Mouse (Mus musculus) kidney, postnatal 0 days (tissue): Measurements from ENCODE around the gene Klrg1. TPM values are rescaled to one million over a fixed set of nuclear protein-coding genes. Genes with fewer than 3 reads are reported as not detected.
A peak's percentile ranks its signal among the peaks of the same experiment; 100 is the strongest.

Experiments used
- ATAC-seq: fragments of 200-750 bp; cut with Nextera tagmentation; replicated peaks from 2 replicates; pipeline ENCODE4 v1.8.0; 2017; ENCODE audit warnings: low read depth, moderate number of reproducible peaks, moderate TSS enrichment, moderate library complexity; ENCODE audit not compliant: low FRiP score
- DNase-seq: peaks from one replicate; pipeline ENCODE4 v3.0.0-alpha.2; 2016; ENCODE audit warnings: low spot score
- H3K27ac ChIP-seq: fragments of 300-500 bp; sonication (generic); 2 replicates; pipeline ENCODE4 v1.5.1; 2014; ENCODE audit warnings: mild to moderate bottlenecking
- H3K27me3 ChIP-seq: fragments of 300-500 bp; sonication (generic); 2 replicates; pipeline ENCODE4 v1.6.1; 2014; ENCODE audit warnings: low read length, mixed read lengths; ENCODE audit not compliant: insufficient read depth
- H3K36me3 ChIP-seq: fragments of 300-500 bp; sonication (generic); 2 replicates; pipeline ENCODE4 v1.6.1; 2014; ENCODE audit warnings: low read length, mixed read lengths; ENCODE audit not compliant: insufficient read depth
- H3K4me1 ChIP-seq: fragments of 300-500 bp; sonication (generic); replicated peaks from 2 replicates; pipeline ENCODE4 v1.6.1; 2014; ENCODE audit warnings: antibody characterized with exemption, low read length, mixed read lengths; ENCODE audit not compliant: insufficient read depth
- H3K4me2 ChIP-seq: fragments of 300-500 bp; sonication (generic); 2 replicates; pipeline ENCODE4 v1.6.1; 2014; ENCODE audit warnings: mild to moderate bottlenecking, low read length, moderate library complexity, mixed read lengths
- H3K4me3 ChIP-seq: fragments of 300-500 bp; sonication (generic); replicated peaks from 2 replicates; pipeline ENCODE4 v1.5.1; 2014; ENCODE audit warnings: low read depth, low read length
- H3K9ac ChIP-seq: fragments of 300-500 bp; sonication (generic); 2 replicates; pipeline ENCODE4 v1.6.1; 2014; ENCODE audit warnings: low read depth, low read length
- H3K9me3 ChIP-seq: fragments of 300-500 bp; sonication (generic); replicated peaks from 2 replicates; pipeline ENCODE4 v1.6.1; 2016; ENCODE audit warnings: low read length, inconsistent platforms, mixed read lengths
- CTCF ChIP-seq: IDR thresholded peaks from 2 replicates; pipeline ENCODE4 v1.5.1; 2016; ENCODE audit warnings: antibody characterized with exemption, low read depth, mild to moderate bottlenecking, moderate library complexity
- WGBS: fragments of 180-500 bp; shearing (Covaris S2); extraction: QIAGEN DNeasy Blood & Tissue Kit; methylation state at CpG from one replicate; pipeline ENCODE4 v1.1.7; 2014; 5-methylcytosine and 5-hydroxymethylcytosine counted together
- polyA plus RNA-seq: library from polyadenylated mRNA; unstranded; fragments of >200 nt; fragmentation: Nextera tagmentation; extraction: Ambion mirVana; gene quantifications from 2 replicates; pipeline ENCODE4 v1.2.1, GENCODE M21; 2015

Gene Klrg1
- polyA plus RNA-seq, 1 experiment from 2014 or later: 0.08 TPM

DNA sequence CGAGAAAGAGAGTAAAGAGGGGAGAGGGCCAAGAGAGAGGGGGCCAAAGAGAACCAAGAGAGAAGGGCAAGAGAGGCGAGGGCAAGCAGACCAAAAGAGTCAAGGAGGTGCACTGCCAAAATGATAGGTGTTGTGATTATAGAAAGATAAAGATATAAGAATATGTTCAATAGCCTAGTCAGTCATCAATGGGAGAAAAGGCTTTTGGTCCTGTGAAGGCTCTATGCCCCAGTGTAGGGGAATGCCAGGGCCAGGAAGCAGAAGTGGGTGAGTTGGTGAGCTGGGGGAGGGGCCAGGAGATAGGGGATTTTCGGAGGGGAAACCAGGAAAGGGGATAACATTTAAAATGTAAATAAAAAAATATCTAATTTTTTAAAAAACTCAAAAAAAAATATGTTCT lies 11.6 kb upstream of the Klrg1 start:
- H3K36me3 ChIP-seq: no peaks in the 10 kb centered on the region
- no peak overlapping the region for H3K9ac ChIP-seq
- WGBS: 82% methylated on average over 3 of the region's 3 CpGs
- no peak overlapping the region for H3K4me3 ChIP-seq
- no peak overlapping the region for H3K27ac ChIP-seq
- peaks cover 4% of the 10 kb centered on the region; the same call in 1 of the 2 replicates for H3K4me1 ChIP-seq
- H3K4me2 ChIP-seq: no peak overlapping the region
- H3K27me3 ChIP-seq: no peaks in the 10 kb centered on the region
- no peak for TF ChIP-seq CTCF
- H3K9me3 ChIP-seq: no peaks in the 10 kb centered on the region
- no peak for DNase-seq
- ATAC-seq: no peak

DNA sequence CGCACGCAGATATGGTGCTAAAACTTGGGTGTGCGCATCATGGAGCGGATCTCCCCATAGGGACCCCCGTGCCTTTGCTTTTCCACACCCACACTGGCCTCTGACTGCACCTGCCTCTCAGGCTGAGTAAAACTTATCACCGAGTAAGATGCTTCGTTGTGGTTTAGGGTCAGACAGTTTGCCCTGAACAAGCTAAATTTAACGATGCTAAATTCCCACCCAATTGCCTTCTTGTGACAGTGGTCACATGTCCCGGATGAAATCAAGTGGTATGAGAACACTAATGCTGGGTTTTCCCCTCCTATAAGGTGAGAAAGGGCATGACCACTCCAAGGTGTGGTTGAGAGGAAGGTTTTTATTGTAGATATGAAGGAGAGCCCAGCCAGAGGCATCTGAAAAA lies 11.1 kb upstream of the Klrg1 start:
- H3K9ac ChIP-seq: no peak overlapping the region
- H3K4me2 ChIP-seq: no peak overlapping the region
- H3K36me3 ChIP-seq: no peaks in the 10 kb centered on the region
- H3K4me1 ChIP-seq: peaks cover 4% of the 10 kb centered on the region; the same call in 1 of the 2 replicates
- DNase-seq: no peak
- TF ChIP-seq CTCF: no peak
- 70% methylated on average over 9 of the region's 9 CpGs for WGBS
- H3K9me3 ChIP-seq: no peaks in the 10 kb centered on the region
- ATAC-seq: no peak
- H3K27me3 ChIP-seq: no peaks in the 10 kb centered on the region
- no peak overlapping the region for H3K27ac ChIP-seq
- no peak overlapping the region for H3K4me3 ChIP-seq

DNA sequence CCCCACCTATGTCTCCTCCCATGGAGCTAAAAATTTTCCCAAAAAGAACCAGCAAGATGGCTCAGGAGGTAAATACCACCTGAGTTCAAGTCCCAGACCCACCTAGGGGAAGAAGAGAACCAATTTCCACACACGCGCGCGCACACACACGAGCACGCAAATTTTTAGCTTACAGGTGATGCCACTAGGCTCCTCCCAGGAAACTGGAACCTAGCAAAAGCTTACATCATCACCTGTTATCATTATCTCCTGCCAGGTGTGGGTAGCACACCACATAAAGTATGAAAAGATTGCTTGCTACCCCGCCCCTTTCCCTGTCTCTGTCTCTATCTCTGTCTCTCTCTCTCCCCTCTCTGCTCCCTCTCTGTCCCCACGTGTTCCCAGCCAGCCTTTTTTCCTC lies 10.4 kb upstream of the Klrg1 start:
- Histone ChIP-seq H3K4me2 (no peak overlapping the region), H3K36me3 (no peaks in the 10 kb centered on the region), H3K9ac (no peak overlapping the region), H3K4me3 (no peak overlapping the region), H3K9me3 (no peaks in the 10 kb centered on the region), H3K27me3 (no peaks in the 10 kb centered on the region), H3K4me1 (peaks cover 4% of the 10 kb centered on the region; the same call in 1 of the 2 replicates), H3K27ac (no peak overlapping the region)
- ATAC-seq (no peak), DNase-seq (no peak)
- no peak for TF ChIP-seq CTCF
- WGBS: 91% methylated on average over 8 of the region's 8 CpGs

- H3K9me3 ChIP-seq: no peaks in the 10 kb centered on the region
- H3K27me3 ChIP-seq: no peaks in the 10 kb centered on the region
- no peak overlapping the region for H3K4me3 ChIP-seq
- H3K27ac ChIP-seq: no peak overlapping the region
- no peak for TF ChIP-seq CTCF
- H3K9ac ChIP-seq: no peak overlapping the region
- no peak overlapping the region for H3K4me2 ChIP-seq
- H3K4me1 ChIP-seq: peaks cover 4% of the 10 kb centered on the region; the same call in 1 of the 2 replicates
- no peaks in the 10 kb centered on the region for H3K36me3 ChIP-seq
- WGBS: 52% methylated on average over 2 of the region's 2 CpGs
- ATAC-seq (no peak), DNase-seq (no peak)
Observed at GRCm38 (mm10) chr6:122292184-122292583, 9.5 kb upstream of the Klrg1 start.

DNA sequence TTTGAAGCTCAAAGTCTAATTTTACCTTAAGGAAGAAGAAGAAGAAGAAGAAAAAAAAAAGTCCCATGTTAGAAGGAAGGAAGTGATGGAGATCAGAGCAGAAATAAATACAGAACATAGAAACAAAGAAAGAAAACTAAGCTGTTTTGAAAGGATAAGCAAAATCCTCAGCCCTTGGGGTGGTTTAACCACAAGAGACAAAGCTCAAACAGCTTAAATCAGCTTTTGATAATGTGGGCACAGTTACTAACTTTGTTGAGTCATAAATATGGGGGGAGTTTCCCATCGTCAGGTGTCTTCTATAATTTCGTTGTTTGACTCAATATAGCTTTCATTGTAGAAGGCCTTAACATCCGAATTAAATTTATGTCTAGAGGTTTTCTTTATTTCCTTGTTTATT lies 9.1 kb upstream of the Klrg1 start:
- no peak for ATAC-seq
- WGBS: 54% methylated on average over 3 of the region's 3 CpGs
- H3K4me3 ChIP-seq: no peak overlapping the region

DNA sequence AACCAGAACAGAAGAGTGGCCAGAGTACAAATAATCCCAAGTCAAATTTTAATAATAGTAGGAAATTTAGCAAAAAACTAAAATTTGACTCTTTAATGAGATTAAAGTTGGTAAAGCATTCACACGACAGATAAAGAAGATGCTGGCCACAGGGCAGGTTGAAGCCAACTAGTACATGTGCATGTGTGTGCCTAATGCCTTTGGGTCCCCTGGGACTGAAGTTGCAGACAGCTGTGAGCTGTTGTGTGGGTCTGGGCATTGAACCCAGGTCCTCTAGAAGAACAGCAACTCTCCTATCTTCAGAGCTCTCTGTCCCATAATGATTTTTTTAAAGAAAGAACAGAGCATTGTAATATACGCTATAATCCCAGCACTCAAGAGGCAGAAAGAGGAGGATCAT lies 8.6 kb upstream of the Klrg1 start:
- H3K27me3 ChIP-seq: no peaks in the 10 kb centered on the region
- H3K4me1 ChIP-seq: peaks cover 4% of the 10 kb centered on the region; the same call in 1 of the 2 replicates
- no peak for TF ChIP-seq CTCF
- DNase-seq (no peak), ATAC-seq (no peak)
- H3K36me3 ChIP-seq: no peaks in the 10 kb centered on the region
- WGBS: 85% methylated on average over 2 of the region's 2 CpGs
- no peak overlapping the region for H3K27ac ChIP-seq
- no peak overlapping the region for H3K9ac ChIP-seq
- no peaks in the 10 kb centered on the region for H3K9me3 ChIP-seq
- no peak overlapping the region for H3K4me3 ChIP-seq
- no peak overlapping the region for H3K4me2 ChIP-seq

More for the DNA sequence above, 9.1 kb upstream of the Klrg1 start:
- Histone ChIP-seq H3K36me3 (no peaks in the 10 kb centered on the region), H3K9me3 (no peaks in the 10 kb centered on the region), H3K27ac (no peak overlapping the region), H3K4me2 (no peak overlapping the region), H3K9ac (no peak overlapping the region), H3K4me1 (peaks cover 4% of the 10 kb centered on the region; the same call in 1 of the 2 replicates), H3K27me3 (no peaks in the 10 kb centered on the region)
- no peak for DNase-seq
- no peak for TF ChIP-seq CTCF

DNA sequence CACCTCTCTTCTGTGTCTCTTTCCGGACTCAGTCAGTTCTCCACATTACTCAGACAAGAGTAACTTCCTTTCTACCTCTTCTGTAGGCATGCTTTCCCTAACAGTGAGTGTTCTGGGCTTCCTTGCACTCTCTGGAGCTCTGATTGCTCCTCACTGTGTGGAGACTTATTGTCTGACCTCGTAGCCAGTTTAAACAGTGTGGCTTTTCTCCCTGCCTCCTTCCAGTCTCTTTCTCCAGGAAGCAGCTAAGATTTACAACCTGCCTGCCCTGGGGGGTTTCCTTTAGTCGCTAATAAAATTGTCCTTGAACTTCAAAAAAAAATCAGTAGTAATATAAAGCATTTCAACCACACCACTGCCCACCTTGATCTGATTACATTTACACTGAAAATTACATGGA lies 7.6 kb upstream of the Klrg1 start:
- Histone ChIP-seq H3K27ac (no peak overlapping the region), H3K9ac (no peak overlapping the region), H3K4me2 (no peak overlapping the region), H3K4me3 (no peak overlapping the region), H3K36me3 (no peaks in the 10 kb centered on the region), H3K9me3 (no peaks in the 10 kb centered on the region), H3K4me1 (peaks cover 4% of the 10 kb centered on the region; the same call in 1 of the 2 replicates), H3K27me3 (no peaks in the 10 kb centered on the region)
- WGBS: 12% methylated on average over 3 of the region's 3 CpGs
- no peak for TF ChIP-seq CTCF
- DNase-seq: peak; percentile 36
- ATAC-seq: no peak
